Mouse (Mus musculus) MN1 (cell line): ENCODE results near the gene G6pc2.

ENCODE experiments used
- DNase-seq: peaks from one replicate; pipeline ENCODE4 v3.0.0-alpha.2; 2016; ENCODE audit warnings: low spot score

The G6pc2 gene

DNA sequence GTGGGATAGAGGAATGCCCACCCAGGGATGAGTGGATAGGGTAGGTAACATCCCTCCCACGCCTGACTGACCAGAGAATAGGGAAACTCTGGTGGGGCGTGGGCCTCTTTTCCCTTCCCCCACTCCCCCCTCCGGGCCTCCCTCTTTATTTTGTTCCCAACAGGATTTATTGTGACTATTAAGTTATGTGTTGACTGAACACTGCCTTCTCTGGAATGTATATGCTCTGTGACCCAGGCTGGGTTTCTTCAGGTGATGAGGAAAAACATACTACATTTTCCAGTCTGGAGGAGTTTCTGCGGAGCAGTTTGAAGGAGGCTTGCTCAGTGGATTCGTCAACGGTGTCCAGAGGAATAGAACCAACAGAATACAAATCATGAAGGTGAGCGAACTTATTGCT is at the start of gene G6pc2:
G6pc2 (plus strand) TSS at position 301 of the 400 bp plus-strand sequence.
- no peak for DNase-seq

DNA sequence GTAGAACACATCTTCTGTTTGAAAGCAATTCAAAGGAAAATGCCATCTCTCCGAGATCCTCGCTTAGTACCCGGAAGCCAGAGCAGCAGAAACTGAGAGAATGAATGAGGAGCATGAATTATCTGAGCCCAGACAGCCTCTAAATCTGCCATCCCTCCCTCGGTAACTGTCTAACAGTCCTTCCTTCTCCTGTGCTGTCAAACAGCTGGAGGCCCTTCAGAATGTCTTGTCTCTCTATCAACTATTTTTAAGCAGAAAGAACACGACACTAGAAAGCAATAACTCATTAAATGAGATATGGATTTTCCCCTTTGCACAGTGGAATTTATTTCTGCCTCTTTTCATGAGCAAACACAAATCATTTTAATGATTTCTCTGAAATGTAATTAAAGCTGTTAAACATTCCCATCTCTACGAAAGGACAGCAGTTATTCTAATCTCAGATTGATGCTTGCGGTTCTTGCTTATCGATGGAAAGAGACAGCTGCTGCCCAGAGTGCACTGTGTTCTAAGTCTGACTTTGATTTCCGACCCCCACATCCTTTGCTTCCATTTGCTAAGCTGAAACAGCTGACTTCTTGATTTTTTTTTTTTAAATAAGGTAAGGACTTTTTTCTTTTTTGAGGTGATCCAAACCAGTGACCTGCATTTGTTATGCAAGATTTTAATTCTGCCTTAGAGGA is 40.3 kb upstream of the G6pc2 start:
- no peak for DNase-seq

DNA sequence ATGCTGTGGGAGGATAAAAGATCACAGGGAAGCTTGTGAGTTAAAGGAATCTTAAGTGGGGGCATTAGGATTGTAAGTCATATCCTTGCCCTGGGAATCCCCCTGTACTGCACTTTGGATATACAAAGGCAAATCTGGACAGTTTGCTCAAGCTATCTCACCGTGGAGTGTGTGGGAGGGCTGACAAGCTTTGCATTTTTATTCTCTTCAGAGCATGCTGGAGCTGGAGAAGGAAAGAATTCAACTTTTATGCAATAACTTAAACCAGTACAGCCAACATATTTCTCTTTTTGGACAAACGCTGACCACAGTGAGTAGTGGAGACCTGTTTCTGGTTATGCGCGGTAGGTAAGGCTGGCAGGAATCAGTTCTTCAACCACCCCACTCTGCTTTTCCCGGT is 35.6 kb upstream of the G6pc2 start:
- no peak for DNase-seq

DNA sequence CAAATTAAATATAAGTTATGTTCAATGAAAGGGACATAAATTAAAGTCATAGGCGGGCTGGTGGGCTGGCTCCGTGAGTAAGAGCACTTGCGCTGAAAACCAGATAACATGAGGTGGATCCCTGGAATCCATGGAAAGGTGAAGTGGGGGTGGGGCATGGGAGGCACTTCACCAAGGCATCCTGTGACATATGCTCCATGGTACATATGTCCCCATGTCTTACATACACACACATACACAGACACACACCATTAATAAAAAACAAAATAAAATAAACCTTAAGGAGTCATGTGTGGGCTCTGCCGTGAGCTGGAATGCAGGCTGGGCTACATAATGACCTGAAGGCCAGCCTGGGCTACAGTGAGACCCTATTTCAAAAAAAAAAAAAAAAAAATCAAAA is 31.2 kb upstream of the G6pc2 start:
- no peak for DNase-seq

DNA sequence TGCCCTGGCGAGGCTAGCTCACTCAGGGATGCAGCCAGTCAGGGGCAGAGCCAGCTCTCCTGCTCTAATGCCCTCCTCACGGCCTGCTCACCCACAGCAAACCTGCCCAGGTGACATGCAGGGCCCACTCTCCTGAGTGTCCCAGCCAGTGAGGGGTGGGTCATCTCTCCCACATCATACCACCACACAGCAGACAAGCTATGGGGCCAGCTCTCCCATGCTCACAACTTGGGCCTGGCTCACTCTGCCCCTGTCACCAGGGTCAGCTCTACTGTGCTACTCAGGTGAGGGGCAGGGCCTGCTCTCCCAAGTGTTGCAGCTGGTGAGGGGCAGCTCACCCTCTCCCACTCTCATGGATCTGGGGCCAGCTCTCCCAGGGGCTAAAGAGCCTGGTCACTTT is 22.9 kb upstream of the G6pc2 start:
- no peak for DNase-seq

DNA sequence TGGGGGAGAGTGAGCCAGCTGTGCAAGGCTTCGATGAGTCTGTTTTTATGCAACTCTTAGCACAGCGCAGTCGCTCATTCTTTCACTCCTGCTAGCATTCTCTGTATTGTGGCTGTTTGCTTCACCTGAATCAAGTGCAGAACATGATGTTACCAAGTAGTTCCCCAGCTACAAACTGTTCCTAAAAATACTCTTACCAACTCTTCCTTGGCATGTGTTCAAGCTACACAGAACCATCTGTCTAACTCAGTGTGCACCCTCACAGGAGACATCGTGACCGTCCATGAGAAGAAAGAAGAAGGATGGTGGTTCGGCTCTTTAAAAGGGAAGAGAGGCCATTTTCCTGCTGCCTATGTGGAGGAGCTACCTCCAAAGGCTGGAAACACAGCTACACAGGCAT is 22.1 kb upstream of the G6pc2 start:
- no peak for DNase-seq

DNA sequence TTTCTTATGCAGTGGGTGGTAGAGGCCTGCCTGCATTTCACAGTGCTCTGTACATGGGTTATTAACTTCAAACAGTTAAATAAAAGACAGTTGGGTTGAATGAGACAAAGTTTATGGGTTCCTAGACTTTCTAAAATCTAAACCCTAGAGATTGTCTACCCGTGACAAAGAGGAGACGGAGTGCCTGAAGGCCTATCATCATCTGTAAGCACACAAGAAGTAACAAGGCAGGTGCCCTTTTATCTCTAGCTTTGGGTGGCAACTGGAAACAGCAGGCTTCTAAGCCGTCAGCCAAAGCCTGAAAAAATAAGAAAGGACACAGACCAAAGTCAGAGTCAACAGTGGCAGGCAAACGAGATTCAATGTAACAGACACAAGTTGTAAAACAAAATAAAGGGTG is 21.7 kb upstream of the G6pc2 start:
- DNase-seq = no peak

DNA sequence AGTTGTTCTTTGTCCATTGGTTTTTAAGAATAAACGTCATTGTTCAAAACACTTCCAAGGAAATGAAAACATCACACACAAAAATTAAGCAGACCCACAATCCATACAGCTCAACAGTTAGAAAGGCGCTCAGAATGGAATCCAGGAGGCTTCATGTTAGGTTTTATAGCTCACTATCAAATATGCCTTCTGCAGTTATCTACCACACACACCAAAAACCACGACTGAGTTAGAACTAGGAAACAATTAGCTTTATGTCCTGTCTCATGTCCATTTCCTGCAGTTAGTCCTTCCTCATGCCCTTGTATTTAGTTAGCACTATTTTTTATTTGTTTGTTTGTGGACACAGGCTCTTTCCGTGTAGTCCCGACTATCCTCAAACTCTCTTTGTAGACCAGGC is 19.8 kb upstream of the G6pc2 start:
- no peak for DNase-seq

DNA sequence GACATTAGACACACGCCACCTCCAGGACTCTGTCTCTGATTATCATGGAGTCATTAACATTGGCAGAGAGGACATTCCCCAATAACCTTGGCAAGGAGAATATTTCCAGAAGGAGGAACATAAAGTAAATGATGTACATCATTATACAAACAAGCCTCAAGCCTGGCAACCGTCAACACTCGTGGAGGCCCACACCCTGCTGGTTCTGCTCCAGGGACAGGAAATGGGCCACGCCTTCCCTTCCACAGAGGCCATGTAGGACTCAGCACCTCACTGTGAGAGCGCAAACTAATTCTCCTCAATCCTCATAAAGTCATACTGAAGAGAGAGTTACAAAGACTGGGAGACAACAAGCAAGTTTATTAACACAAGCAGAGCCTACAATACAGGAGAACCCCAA is 17.3 kb upstream of the G6pc2 start:
- no peak for DNase-seq

DNA sequence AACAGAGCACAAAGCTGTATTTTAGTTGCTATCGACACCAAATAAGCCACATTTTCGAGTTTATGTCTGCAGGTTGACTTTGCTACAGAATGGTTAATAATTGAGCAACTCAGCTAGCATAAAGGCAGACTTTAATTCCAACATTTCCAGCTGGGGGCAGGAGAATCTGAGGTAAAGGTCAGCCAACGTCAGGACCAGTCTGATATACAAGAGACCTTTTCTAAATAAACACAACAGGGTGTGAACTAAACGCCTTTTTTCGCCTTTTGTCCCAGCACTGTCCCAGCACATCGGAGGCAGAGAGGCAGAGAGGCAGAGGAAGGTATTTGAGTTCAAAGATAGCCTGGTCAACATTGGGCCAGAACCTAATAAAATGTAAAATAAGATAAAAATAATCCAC is 5.7 kb upstream of the G6pc2 start:
- peak; percentile 21 for DNase-seq

DNA sequence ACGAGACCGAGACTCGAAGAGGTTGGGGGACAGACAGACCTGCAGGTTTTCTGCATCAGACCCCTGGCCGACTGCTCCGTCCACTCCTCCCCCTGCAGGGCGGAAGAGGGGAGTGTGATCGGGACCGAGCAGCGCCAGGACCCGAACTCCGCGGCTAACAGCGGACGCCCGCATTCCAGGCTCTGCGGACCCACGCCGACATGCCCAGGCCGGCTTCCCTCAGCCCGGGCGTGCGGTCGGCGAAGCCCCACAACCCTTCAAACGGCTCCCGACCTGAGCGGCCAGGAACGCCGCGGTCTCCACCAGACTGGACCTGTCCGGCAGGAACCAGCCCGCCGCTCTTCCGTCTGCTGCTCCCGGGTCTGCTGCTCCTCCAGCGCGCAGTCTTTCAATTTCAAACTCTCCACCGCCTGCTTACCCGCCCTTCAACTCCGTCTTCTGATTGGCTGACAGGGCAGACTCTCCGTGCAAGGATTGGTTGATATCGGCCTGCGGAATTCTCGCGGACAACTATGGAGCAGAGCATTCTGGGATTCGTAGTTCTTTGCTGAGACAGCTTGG is 5.0 kb upstream of the G6pc2 start, which contains the start of gene Spc25:
Spc25 (minus strand) TSS at position 404 of the 561 bp plus-strand sequence.
- peak; percentile 95 for DNase-seq

DNA sequence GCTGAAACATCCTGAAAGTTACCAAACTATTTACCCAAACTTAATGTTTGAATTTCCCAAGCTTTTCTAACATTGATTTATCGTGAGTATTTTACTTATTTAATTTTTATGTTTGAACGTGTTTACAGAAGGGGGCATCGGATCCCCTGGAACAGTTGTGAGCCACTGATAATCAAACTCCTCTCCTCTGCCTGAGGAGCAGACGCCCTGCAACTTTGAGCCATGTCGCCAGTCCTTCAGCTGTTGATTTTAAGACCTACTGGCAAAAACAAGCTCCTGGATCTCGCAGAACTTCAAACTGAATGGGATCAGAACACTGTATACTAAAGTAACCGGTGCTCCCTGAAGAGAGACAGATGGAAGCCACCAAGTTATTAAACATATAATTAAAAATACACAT is 4.3 kb upstream of the G6pc2 start:
- no peak for DNase-seq

DNA sequence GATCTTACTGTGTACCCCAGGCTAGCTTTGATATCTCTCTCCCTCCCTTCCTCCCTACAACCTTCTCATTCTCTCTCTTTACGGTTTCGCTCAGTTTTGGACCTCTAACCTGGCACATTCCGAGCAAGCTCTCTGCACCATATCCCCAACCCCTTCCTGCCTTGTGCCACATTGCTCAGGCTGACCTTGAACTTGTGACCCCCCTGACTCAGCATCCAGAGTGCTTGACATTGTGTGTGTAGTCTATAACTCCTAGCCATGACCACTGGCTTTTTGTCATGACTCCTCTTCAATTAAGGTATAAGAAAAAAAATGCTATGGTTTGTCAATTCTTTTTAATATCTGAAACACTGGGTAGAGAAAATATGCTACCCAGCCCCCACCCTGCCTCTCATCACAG is 1.2 kb upstream of the G6pc2 start:
- no peak for DNase-seq

DNA sequence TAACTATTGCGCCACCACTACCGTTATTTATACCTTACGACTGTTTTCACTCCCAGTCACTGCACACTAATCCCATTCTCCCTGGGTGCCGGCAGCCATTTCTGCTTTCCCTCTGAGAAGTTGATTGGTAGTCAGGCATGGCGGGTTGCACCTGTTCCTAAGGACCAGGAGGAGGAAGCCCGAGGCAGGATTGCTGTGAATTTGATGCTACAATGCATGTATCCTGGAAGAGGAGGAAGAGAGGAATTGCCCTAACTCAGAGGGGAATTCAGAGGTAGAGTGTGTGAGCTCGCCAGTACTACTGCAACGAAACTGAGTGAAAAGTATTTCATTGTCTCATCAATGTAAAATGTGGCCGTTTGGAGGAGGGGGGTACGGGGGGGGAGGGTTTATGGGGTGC is 1.8 kb downstream of the G6pc2 start:
- DNase-seq = no peak

DNA sequence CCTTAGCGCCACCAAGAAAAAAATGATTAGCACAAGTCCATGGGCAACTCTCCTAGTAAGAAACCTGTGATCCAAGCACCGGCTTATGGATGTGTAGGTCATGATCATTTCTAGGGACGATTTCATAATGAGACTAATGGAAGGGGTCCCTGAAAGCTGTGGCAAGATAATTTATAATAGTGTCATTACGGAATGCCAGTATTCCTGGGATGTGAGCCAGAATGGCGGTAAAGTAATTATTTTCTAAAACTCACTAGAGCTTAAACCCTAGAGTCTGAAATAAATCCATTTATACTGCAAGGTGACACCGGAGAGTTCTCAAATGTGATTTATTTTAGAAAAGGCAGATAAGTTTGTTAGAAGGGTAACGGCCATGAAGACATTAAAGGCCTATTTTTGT is 4.4 kb downstream of the G6pc2 start:
- DNase-seq = peak; percentile 56

DNA sequence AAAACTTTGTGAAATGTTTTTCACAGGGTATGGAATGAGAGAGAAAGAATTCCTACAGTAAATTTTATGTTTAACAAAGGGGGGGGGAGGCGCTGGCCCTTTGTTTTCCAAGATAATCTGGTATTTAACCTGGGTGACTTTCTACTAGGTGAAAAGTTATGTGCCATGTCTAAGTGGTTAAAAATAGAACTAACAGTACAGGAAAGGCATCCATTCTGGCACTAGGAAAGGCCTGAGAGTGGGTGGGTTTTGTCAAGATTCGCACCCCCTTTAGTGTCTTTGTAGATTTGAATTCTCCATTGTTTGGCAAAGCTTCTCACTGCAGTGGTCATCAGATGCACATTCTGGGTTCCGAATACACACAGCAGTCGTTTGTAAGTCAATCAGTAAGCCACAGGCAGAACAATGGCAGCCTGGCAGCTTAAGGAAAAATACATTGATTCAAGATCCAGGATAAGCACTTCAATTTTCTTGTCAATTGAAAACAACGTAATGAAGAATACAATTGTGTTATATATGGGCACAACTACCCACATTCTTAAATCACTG is 11.1 kb downstream of the G6pc2 start:
- no peak for DNase-seq

DNA sequence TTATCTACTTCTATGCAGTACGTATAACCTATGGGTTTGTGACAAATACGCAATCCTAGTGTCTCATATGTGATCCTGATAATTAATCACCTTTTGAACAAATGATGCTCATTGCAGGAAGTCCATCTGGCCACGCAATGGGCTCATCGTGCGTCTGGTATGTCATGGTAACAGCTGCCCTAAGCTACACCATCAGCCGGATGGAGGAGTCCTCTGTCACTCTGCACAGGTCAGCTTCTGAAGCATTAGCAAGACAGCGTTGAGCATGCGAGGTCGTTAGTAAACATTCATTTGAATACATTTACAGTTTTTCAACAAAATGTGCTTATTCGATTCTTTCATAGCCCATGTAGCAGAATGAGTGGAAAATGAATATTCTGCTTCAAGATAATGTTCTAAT is 11.9 kb downstream of the G6pc2 start:
- peak; percentile 13 for DNase-seq

DNA sequence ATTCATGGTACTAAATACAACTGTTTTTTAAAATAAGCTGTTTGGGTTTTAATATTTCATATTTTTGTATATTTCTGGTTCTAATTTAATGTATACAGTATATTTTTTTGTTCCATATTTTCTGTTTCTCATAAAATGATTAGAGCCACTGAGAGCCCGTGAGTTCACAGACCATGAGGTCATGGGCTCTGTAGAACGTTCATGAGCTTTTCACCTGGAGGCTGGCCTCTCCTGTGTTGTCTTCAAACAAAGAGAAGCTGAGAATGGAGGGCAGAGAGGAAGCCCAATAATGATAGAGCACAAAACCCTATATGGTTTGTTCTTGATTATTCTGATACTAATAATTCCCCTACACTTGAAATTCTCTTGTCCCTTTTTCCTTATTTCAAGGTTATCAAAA is 13.9 kb downstream of the G6pc2 start:
- no peak for DNase-seq

DNA sequence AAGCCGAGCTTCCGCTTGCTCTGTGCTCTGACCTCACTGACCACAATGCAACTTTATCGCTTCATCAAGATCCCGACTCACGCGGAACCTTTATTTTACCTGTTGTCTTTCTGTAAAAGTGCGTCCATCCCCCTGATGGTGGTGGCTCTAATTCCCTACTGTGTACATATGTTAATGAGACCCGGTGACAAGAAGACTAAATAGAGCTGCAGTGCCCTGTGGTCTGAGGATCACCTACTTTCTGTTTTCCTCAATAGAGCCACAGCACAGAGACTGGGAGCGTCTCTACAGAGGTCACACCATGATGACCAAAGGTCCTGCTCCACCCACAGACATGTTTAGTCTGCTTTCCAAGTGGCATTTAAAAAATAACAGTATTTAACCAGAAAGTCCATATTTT is 16.0 kb downstream of the G6pc2 start:
- DNase-seq = no peak

DNA sequence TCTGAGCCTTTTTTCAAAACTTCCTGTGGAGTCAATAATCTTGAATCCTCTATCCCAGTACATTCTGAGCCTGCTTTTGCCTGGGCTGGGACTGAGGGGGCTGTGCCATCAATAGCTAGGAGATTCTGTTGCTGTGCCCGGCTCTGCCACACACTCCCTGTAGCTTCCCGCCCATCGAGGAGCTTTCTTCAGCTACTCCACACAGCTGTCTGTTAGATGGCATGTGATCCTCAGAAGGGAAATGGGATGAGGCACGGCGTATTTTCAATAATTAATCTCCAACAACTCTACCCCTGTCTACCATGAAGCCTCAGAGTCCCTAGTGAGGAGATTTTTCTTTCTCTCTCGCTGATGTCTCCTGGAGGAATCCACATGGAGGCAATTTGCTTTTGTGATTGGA is 17.8 kb downstream of the G6pc2 start:
- no peak for DNase-seq

DNA sequence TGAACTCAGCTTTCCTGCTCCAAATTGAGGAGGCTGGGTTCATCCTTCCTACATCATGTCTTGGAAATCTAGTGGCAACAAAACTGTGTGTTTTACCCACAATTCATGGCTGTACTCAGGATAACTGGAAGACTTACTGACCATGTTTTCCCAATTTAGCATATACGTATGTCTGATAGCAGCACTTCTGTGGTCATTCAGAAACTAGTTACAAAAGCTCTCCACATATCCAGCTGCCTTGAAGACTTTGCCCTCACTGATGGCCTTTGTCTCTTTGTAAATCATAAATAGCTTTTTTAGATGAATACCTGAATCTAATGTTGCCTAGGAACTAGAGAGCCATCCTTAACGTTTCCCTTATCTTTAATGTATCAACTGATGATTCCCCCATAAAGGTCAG is 19.3 kb downstream of the G6pc2 start:
- no peak for DNase-seq

DNA sequence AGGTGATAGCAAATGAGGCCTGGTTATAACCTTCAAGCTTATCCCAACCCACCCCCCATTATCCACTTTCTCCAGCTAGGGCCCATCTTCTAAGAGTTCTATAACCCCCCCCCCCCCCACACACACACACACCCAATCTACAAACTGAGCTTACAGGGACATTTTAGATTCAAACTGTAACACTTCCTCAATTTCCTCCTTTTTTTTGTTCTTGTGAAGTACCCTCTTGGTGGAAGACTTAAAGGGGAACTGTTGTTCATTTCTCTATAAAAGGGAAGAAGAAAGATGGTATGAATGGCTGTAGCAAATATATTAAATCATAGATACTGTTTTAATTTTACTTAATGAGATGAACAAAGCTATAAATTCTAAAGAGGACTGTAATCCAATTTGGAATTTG is 21.2 kb downstream of the G6pc2 start:
- DNase-seq = no peak

DNA sequence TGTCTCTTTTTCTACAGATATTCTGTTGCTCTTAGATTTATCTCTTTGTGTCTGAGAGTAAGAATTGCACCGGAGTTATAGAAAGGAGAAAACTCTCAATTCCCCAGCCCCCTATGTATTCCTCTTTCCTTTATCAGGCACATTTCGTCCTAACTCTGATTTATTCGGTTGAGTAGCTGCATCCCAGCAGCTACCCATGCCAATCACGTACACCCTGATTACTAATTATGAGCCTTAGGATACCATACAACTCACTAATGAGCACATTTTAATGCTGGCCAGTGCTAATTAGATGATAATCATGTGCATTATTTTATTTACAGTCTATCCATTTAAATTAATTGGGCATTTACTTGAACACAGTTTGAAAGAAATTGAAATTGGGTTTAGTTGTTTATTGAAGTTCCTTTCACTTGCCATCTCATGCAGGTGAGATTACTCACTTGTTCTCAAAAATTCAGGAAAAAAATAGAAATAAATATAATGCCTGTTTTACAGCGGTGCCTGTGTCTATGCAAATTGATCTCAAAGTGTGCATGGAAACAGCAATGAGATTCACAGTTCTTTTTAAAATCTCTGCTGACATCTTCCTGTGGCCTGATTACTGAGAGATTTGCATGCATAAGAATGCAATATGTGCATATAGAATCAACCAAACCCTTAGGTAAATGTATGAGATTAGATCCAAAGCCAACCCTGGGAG is 24.3 kb downstream of the G6pc2 start:
- no peak for DNase-seq
